Mouse (Mus musculus): ENCODE measurements at regions not wholly inside any gene's neighbourhood (a gene's known extent, or its start where the extent isn't known, plus 50 kb on each side); places are given as distances from the start of the nearest gene placed in this dataset.
"Not testable (repeated sequence)": the region's sequence is repeated elsewhere in the genome, so short reads cannot be mapped to it uniquely, and the experiment has no call there.

DNA sequence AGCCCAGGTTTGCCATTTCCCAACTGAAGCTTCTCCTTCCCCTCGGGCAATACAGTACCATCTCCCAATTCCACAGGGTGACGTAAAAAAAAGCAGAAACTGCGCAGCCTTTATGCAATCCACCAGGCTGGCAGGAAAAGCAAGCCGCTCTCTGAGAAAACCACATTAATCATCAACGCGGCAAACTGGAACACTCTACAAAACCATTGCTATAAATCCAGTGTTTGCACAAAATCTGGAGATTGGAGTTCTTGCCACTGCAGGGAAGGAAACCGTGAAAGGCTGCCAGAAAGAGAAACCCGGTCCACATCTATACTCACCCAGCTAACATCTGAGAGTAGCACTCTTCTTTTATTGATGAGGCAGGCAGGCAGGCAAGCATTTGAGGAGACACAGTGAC, 160.7 kb upstream of the Hes1 start:
- DNase-seq (ENCODE audit: extremely low spot score in 1 of 2, low spot score in 1 of 2), result no peak

DNA sequence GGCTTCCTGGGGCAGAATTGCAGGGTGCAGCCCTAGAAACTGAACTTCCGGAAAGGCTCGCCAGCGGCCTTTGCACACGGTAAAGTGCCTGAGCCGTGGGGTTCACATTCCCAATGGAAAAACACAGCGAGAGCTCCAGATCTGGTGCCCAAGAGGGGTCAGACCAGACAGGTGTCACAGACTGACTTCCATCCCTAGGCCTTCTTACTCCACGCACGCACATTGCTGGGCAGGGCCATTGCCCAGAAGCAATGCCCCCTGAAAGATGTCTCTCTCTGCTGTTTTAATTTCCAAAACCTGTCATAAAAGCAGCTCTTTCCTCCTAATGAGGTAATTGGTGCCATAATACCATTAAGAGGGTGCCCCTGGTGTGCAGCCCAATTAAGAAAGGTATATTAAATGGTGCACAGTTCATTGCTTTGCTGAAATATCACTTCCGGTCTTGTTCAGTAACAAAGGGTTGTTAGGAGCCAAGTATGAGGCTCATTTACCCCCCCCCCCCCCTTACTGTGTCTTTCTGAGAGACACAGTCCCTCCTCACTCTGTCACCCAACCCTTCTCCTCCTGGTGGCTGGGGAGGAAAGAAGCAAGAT, 159.9 kb upstream of the Hes1 start:
- DNase-seq (ENCODE audit: extremely low spot score in 1 of 2, low spot score in 1 of 2), result no peak

- DNase-seq (ENCODE audit: extremely low spot score in 1 of 2, low spot score in 1 of 2), result no peak
These were observed 156.9 kb upstream of the Hes1 start for GRCm38 (mm10) chr16:29907331-29907730.

DNA sequence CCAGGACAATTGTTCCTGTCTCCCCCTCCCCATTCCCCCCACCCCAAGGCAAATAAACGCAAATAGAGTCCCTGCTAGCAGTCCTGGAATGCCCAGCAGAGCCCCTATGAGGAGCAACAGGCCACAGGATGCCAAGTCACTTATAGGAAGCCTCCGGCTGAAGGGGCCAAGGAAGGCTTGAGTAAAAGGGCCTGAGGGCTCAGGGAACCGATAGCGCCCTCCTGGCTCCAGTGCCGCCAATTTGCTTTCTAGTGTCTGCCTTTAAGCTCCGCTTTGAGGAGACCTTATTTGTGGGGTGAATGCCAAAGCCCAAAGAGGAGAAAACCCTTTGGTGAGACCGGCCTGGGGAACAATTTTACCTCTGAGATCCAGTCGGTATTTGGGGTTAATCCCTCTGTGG, 156.2 kb upstream of the Hes1 start:
- DNase-seq (ENCODE audit: extremely low spot score in 1 of 2, low spot score in 1 of 2), result no peak

DNA sequence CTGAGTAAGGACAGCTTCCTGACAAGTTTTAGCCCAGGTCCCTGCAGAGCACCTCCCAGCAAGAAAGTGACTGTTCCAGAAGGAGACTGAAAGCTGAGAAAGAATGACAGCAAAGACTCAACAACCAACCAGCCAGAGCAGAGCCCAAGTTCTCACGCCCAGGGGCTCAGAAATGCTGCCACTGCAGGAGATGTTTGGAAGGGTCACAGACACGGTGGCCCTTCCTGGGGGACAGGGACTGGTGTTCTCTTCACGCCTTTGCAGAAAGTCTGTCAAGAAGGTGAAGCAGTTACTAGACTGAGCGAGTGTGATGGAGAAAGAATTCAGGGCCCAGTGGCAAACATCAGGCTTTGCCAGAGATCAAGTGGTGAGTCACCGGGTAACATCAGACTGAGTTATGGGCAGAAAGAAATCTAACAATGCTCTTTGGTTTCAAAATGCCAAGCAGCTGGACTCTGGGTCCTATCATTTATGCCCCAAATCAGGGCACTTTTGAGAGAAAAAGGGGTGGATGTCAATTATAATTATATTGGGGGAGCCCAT, 154.2 kb upstream of the Hes1 start:
- no peak for DNase-seq (ENCODE audit: extremely low spot score in 1 of 2, low spot score in 1 of 2)

DNA sequence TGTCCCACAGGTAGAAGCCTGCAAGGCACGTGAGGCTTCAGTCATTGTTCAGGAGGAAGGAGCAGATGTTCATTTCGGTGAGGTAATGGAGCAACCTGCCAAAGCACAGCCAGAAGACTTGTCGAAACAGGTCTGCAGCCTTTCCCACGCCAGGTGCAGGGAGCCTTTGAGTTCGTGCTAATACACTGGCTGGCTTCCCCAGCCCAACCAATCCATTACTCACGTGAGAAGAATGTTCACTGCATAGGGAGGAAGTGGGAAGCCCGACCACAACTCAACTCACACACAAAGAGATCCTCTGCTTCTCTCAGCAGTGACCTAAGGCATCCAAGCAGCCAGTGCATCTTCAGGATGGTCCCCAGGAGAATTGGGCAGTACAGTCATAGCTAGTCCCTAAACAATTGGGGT, 153.0 kb upstream of the Hes1 start:
- no peak for DNase-seq (ENCODE audit: extremely low spot score in 1 of 2, low spot score in 1 of 2)

DNA sequence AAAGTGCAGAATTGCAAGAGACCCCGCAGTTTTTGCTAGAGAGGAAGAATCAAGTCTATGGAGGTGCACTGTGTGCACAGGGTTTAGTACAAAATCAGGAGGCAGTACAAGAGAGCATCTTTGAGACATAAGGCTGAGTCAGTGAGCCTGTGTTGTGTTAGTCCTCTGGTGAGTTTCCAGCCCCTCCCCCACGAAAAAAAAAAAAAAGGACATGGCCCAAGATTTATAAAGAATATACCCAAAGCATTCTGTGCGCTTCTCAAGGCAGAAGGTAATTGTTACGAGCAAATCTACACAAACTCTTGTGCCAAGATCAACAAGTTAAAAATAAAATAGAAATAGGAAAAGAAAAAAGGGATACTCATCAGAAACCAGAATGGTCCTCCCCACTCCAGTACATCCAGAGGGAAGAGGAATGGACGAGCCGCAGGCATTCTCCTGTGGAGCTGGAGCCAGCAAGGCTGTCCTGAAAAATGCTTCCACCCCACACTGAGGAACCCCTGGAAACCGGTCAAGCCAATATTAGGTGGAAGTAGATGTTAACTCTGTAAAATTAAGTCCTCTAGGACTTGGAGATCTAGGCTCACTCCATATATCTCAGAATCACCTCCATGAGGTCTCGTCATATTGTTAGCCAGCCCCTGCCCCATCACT, 150.7 kb upstream of the Hes1 start:
- no peak for DNase-seq (ENCODE audit: extremely low spot score in 1 of 2, low spot score in 1 of 2)

DNA sequence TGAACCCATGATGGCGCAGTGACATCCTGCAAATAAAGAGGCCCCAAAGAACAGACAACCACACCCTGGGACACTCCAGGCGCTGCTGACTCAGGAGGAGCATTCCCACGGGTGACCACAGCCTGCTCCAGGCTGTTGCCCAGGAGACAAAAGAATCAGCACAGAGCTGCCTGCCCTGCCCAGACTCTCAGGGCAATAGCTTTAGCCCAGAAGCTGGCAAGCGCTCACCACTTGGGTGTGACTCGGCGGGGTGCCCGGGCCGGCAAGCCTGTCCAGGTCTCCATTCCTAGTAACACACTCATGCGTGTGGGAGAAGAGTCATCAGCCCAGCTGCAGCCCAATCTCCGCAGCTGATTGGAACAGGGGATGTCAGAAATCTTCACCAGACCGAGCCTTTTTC, 148.8 kb upstream of the Hes1 start:
- DNase-seq (ENCODE audit: extremely low spot score in 1 of 2, low spot score in 1 of 2), result peak in 1 of 2 experiments; percentile 31

DNA sequence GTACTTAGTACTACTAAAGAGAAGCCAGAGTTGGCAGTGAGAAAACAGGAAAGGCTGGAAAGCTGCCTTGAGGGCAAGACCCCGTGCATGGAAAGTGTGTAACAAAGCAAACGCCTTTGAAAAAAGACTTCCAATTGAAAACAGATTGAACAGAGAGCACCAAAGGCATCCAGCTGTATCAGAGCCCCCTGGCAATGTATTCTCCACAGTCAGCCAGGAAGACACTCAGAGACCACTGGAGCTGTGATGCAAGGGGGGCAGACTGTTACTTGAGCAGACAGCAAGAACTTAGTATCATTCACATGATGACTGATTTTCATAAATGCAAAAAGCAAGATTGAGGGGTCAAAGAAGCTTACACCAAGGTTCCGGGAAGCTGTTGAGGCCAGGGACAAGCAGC, 146.2 kb upstream of the Hes1 start:
- DNase-seq (ENCODE audit: extremely low spot score in 1 of 2, low spot score in 1 of 2), result no peak

- DNase-seq (ENCODE audit: extremely low spot score in 1 of 2, low spot score in 1 of 2), result no peak
These were observed 145.8 kb upstream of the Hes1 start for GRCm38 (mm10) chr16:29918396-29918795.

GRCm38 (mm10) chr16:29920940-29921339, 143.2 kb upstream of the Hes1 start:
- no peak for DNase-seq (ENCODE audit: extremely low spot score in 1 of 2, low spot score in 1 of 2)

- DNase-seq (ENCODE audit: extremely low spot score in 1 of 2, low spot score in 1 of 2), result no peak
These were observed 142.8 kb upstream of the Hes1 start for GRCm38 (mm10) chr16:29921385-29921784.

- not testable (repeated sequence) for DNase-seq (ENCODE audit: extremely low spot score in 1 of 2, low spot score in 1 of 2)
These were observed 136.9 kb upstream of the Hes1 start for GRCm38 (mm10) chr16:29927276-29927675.

DNA sequence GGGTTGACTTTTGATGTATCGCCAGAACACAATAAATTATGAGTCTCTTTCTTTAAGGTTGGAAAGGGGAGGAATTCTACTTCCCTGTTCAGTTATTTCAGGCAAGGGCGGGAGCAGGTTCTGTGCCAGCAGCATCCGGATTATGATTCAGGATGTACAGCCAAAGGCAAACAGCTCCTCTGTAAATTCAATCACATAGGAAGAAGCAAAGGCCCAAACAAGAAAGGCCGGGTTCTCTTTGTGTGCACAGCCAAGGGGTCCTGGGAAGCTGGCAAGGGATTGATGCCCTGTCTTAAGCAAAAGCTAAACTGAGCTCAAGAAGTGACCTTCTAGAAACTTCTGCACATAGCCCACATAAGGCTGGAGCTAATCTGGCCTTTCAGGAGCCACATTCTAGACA, 135.9 kb upstream of the Hes1 start:
- DNase-seq (ENCODE audit: extremely low spot score in 1 of 2, low spot score in 1 of 2), result no peak

DNA sequence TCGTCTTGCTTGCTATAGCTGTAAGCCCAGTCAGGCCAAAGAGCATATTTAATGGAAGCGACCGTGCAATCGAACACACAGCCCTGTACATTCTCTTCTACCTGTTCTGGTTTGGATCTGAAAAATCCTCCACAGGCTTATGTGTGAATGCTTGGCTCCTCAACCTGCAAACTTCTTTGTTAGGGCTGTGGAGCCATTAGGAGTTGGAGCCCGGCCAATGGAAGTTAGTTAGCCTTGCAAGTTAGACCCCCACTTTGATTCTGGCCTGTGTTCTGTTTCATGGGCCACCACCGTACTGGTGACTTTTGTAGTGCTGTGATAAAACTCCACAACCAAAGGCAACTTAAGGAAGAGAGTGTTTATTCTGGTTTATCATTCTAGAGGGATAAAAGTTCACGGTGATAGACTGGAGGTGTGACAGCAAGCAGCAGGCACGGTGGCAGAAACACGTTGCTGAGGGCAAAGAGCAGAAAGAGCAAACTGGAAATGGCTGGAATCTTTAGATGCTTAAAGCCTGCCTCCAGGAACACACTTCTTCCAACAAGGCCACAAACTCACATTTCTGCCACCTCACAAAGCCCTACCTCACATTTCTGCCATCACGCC, 132.3 kb upstream of the Hes1 start:
- DNase-seq (ENCODE audit: extremely low spot score in 1 of 2, low spot score in 1 of 2), result no peak

DNA sequence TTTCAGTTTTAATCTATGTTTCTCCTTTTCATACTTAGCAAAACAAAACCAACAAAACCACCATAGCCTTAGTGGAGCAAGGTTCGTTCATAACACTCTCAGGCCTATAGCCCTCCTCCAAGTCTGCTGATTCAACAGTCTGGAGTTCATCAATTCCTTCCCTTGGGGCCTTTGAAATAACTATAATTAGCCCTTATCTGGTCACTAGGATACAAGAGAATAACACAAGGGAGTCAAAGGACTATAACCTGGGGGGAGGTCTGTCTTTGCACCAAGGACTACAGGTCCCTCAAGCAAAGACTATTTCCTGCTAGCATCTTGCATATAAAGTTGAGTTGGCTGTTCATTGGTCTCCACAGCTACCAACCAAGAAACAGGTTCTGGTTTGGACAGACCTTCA, 129.5 kb upstream of the Hes1 start:
- DNase-seq (ENCODE audit: extremely low spot score in 1 of 2, low spot score in 1 of 2), result no peak

DNA sequence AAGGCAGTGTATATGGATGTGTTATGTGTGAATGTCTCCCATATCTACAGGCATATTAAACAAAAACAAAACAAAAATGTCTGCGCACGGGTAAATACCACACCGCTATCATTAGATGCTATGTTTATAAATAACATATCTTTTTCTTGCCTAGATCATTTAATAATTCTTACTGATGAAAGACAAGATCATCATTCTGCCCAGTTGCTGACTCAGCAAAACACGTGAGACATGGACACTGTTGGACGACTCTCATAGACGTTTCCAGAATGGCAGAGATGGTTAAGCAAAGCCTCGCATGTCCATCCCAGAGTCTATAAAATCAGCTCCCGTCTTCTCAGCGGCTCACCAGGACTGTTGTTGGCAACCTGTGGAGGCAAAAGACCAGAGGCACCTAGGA, 125.5 kb upstream of the Hes1 start:
- no peak for DNase-seq (ENCODE audit: extremely low spot score in 1 of 2, low spot score in 1 of 2)

DNA sequence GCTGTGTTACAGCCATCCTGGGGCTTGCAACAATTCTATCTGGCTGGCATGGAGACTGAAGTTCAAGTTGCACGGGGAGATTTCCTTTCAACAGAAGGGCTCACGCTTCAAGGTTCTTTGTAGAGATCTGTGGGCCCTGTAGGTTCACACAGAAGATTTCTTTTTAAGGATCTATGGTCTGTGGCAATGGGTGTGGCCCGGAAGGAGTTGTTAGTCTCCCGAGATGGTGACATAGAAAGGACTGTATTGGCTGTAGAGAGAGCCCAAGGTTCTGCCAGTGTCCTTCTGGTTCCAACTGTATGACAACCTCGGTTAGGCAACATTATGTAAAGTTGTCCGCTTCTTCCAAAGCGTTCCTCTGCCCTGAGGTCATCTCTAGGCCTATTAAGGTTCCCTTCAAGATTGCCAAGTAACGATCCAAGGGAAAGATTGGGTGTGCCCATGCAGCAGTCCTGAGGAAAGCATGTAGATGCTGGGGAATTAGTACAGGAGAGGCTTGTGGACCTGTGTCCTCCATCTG, 124.8 kb upstream of the Hes1 start:
- no peak for DNase-seq (ENCODE audit: extremely low spot score in 1 of 2, low spot score in 1 of 2)

- no peak for DNase-seq (ENCODE audit: extremely low spot score in 1 of 2, low spot score in 1 of 2)
These were observed 124.1 kb upstream of the Hes1 start for GRCm38 (mm10) chr16:29939869-29940707.

- DNase-seq (ENCODE audit: extremely low spot score in 1 of 2, low spot score in 1 of 2), result no peak
These were observed 122.1 kb upstream of the Hes1 start for GRCm38 (mm10) chr16:29942111-29942510.

All from frontal cortex, adult 2 months (tissue).